Mouse (Mus musculus): ENCODE results near the gene Icam1.

DNA sequence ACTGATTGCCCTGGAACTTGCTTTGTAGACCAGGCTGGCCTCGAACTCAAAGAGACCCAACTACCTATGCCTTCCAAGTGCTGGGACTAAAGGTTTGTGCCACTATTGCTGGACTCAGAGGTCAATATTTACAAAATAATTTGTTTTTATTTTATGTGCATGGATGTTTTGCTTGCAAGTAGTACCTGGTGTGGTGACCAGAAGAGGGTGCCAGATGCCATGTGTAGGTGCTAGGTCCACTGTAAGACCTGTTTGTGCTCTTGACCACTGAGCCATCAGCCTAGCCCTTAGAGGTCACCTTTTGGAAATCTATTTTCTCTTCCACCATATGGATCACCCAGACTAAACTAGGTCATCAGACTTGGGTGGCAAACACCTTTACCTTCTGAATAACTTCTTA, 6.9 kb downstream of the Icam1 start:
- TF ChIP-seq ZNF384 (IDR thresholded peaks at IDR 0.05; ENCODE audit: low read depth, low read length): no peak
- peak in 1 of 2 experiments; percentile 40; a peak in 2 of 4 replicates for TF ChIP-seq CTCF (conservative IDR thresholded peaks at IDR 0.05 in 1 of 2, IDR thresholded peaks at IDR 0.05 in 1 of 2; ENCODE audit: low read depth in 2 of 2, low read length in 2 of 2)
- TF ChIP-seq MEF2A (IDR thresholded peaks at IDR 0.05; ENCODE audit: borderline replicate concordance, low read depth, low read length): no peak
- TF ChIP-seq EP300 (IDR thresholded peaks at IDR 0.05; ENCODE audit: low read length): no peak

Data from CH12.LX (cell line).